Mouse (Mus musculus) left cerebral cortex, adult 8-10 months (tissue): ENCODE data around the gene Trim41. TPM values are rescaled to one million over a fixed set of nuclear protein-coding genes. Genes with fewer than 3 reads are reported as not detected.
A peak's percentile ranks its signal among the peaks of the same experiment; 100 is the strongest.
"Not testable (repeated sequence)": the region's sequence is repeated elsewhere in the genome, so short reads cannot be mapped to it uniquely, and the experiment has no call there.

ENCODE experiments used
- DNase-seq, 2 experiments: peaks; one replicate each; pipeline ENCODE4 v3.0.0; 2022; ENCODE audit warnings: low spot score in 2 of 2
- total RNA-seq, 4 experiments: library from RNA; stranded (reverse); gene quantifications; 2 replicates each; pipeline ENCODE4 v1.2.4; 2022

Gene Trim41
- total RNA-seq, 4 experiments from 2014 or later, result 57.7 to 65.7 (median 61.3) TPM

- no peak for DNase-seq
Observed at GRCm38 (mm10) chr11:48838181-48838797, 21.1 kb upstream of the Trim41 start.

DNA sequence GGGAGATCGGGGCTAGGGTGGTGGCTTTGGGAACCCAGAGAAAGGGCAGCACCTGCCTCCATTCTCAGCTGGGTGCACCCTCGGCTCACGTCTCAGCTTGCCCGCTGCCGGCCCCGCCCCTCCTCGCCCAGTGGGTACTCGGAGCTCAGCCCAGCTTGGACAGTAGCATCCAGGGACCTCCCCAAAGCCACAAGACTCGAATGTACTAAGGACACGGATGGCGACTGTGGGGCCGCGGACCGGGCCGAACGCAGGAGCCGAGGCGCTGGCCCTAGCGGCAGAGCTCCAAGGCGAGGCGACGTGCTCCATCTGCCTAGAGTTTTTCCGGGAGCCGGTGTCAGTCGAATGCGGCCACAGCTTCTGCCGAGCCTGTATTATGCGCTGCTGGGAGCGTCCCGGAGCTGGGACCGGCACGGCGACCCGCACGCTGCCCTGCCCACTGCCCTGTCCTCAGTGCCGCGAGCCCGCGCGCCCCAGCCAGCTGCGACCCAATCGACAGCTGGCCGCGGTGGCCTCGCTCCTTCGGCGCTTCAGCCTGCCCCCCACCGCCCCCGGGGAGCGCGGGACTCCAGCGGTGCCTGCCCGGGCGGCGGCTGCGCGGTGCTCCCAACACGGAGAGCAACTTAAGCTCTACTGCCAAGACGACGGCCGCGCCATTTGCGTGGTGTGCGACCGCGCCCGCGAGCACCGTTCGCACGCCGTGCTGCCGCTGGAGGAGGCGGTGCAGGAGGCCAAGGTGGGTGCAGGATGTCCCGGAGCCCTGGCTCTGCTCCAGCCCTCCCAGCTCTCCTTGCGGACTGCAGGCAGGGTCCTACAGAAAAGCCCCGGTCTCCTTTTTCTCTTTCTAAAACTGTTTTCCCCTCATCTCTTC, 20.4 kb upstream of the Trim41 start:
- DNase-seq, result peak; percentile 36 to 43

DNA sequence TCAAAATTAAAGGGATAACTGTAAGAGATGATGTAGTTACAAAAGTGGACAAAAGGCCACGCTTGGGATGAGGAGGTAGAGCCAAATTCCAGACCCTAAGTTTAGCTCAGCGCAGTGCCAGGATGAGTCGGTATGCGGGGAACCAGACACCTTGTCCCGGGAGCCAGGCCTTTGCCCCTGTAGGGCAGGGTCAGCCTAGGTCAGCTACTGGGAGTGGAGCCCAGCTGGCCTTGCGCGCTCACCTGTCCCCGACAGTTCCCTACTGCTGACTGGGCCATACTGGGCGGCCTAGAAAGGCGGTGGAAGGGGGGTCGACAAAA, 19.8 kb upstream of the Trim41 start:
- no peak for DNase-seq

DNA sequence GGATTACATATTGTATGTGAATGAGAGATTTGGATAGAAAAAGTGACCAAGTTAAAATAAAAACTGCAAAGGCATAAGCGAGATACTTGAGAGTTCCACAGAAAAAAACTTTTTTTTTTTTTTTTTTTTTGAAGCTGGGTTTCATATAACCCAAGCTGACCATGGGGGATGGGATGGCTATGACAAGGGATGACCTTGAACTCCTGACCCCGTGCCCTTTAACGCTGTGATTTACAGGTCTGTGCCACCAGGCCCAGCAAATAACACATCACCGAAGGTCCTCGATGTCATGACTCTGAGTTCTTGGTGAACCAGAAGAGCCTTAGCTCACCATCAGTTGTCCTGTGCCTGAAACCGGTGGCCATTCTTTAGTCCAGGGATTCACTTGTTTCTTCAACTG, 18.8 kb upstream of the Trim41 start:
- no peak for DNase-seq

DNA sequence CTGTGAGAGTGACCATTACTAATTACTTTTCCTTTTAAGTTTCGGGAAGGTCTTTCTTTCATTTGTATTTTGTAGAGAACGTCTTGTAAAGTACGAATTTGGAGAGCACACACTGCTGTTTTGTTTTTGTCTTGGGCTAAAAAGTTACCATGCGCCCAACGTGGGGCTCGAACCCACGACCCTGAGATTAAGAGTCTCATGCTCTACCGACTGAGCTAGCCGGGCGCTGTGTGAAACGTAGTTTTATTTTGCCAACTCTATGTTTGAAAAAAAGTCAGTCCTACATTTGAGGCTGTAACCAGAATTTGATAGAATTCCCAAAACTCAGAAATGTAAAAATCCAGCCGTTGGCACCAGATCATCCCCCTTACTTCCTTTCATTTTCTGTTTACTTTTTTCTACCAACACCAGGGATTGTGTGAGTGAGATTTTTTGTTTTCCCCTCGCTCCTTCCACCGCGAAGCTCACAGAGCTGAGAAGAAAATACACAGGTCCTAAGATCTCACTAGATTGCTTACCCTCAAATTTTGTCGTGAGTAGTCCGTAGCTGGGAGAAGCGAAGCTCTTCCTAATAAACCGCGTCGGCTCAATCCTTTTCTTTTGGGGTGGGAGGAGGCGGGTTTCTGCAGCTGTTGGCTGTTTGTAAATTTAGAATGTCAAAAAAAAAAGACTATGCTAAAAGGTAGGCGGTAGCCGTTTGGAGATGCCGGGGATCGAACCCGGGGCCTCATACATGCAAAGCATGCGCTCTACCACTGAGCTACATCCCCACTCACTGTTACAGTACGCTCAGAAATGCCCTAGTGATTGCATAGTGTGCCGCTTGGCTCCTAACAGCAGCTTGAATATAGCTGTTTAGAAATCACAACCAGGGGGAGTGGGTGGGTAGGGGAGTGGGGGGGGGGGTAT, 16.8 kb upstream of the Trim41 start:
- peak; percentile 81 to 98 for DNase-seq

- no peak for DNase-seq
Observed at GRCm38 (mm10) chr11:48833078-48833730, 16.1 kb upstream of the Trim41 start.

- DNase-seq, result no peak
Observed at GRCm38 (mm10) chr11:48831273-48831672, 14.1 kb upstream of the Trim41 start.

DNA sequence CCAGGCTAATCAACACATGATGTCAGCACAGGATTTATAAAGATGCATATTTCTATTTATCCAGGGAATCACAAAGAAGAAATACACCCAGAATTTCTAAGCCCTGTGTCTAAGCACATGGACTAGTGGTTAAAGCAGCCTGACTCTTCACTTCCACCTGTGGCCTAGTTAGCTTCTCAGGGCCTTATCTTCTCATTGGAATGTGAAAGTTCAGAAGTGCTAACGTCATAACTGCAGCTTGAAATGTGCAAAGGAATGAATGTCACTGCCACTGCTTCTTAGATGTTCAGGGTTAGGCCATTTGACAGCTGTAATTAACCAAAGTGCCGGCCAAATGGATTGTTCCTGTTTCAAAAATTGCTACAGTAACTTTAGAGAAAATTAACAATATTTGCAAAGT, 13.1 kb upstream of the Trim41 start:
- DNase-seq, result no peak

DNA sequence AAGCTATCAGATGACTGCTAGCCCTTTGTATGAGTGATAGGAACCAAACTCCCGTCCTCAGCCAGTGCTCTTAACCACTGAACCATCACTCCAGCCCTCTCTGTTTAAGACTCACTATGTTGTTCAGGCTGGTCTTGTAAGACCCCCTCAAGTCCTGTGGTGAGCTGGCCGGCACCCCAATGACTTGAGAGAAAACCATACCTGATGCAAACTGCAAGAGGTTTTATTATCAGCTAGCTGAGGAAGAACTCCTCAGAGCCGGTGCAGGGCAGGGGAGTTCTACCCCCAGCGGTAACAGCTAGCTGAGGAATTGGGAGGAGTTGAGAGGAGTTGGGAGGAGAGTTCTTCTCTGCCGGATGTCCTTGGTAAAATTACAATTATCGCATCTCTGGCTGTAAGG, 10.8 kb upstream of the Trim41 start:
- no peak for DNase-seq

DNA sequence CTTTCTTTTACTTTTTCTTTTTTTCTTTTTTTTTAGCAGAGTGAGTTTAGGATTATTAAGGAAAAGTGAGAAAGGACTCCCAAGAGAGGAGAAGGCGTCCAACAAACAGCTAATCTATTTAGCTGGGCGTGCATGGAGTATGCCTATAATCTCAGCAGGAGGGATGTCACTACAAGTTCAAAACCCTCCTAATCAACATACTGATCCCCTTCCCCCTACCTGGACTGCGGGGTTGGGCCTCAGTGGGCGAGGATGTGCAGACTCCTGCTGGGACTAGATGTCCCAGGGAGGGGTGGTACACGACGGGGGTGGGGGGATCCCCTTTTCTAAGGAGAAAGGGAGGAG, 9.6 kb upstream of the Trim41 start:
- no peak for DNase-seq

DNA sequence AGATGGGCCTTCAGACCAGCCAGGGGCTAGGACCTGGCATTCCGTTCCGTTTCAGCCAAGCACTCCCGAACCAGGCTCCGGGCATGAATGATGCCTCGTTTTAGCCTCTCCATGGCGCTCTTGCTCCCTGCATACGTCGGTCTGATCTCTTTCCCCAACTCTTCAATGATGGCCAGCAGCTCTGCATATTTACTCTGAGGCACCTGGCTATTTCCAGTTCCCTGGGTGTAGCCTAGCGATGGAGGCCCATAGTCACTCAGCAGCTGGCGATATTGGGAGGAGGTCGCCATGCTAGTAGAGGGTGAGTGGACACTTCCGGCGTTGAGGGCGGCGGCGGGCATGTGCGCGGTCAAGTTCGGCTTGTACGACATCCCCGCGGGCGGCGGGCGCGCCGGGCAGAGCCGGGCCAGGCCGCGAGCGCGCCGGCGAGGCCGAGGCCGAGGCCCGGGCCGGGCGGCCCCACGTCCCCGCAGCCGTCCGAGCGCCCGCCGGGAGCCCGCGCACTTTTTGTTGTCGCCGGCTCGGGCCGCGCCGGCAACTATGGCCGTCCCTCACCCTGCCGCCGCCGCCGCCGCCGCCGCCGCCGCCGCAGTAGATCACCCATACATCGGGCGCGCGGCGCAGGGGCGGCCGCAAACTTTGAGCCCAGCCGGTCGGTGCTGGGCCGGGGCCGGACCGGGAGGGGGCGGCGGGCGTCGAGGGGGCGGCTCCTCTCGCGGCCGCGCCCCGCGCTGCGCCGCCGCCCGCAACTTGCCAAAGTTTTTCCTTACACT, 9.0 kb upstream of the Trim41 start, which contains the start of the genes Trim7 and Gm12184:
Gene Trim7, plus strand, starts transcription at position 162 of the 773 bp plus-strand sequence.
Gene Gm12184, minus strand, starts transcription at position 677 of the 773 bp plus-strand sequence.
- not testable (repeated sequence) for DNase-seq

- DNase-seq, result no peak
Observed at GRCm38 (mm10) chr11:48824311-48824830, 7.2 kb upstream of the Trim41 start.

GRCm38 (mm10) chr11:48823536-48823972, 6.4 kb upstream of the Trim41 start:
- DNase-seq, result peak in 1 of 2 experiments; percentile 67

GRCm38 (mm10) chr11:48822768-48823512, 5.8 kb upstream of the Trim41 start:
- DNase-seq, result no peak

DNA sequence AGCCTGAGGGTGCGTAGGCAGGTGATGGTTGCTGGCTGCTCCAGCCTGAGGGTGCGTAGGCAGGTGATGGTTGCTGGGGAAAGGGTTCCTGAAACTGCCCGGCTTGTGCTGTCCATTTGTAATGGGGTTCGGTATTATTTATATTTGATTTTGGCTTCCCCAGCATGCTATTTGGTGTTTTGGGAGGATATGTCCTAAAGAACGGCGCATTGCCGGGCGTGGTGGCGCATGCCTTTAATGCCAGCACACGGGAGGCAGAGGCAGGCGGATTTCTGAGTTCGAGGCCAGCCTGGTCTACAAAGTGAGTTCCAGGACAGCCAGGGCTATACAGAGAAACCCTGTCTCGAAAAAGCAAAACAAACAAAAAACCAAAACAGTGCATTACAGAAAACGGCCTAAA, 4.1 kb upstream of the Trim41 start:
- DNase-seq, result not testable (repeated sequence)

- no peak for DNase-seq
Observed at GRCm38 (mm10) chr11:48820308-48820674, 3.1 kb upstream of the Trim41 start.

DNA sequence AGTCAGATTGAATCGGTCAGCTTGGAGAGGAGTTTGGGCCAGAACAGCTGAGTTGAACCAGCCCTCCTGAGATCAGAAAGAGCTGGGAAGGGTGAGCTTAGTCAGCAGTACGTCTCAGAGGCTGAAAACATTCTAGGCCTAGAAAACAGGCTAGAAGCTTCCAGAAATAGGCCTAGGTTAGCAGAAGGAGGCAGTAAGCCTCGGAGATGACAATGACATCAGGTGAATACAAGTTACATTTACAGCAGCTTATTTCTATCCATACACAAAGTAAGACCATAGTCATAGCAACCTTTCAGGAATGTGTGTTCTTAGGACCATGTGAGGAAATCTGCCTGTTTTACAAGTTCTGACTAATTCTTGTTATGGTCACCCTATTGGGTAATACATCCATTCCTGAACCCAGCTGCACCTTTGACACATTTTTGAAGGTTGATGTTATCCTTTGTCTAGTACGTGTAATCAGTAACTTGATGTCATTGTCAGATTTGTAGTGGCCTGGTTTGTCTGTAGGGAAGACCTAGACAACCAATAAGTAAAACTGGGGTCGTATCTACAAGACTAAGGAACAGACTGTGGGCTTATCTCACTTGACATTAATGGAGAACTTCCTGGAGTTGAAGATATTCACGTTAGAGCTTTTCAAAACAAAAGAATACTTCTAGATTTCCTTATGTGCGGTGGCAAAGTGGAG, 2.6 kb upstream of the Trim41 start:
- no peak for DNase-seq

DNA sequence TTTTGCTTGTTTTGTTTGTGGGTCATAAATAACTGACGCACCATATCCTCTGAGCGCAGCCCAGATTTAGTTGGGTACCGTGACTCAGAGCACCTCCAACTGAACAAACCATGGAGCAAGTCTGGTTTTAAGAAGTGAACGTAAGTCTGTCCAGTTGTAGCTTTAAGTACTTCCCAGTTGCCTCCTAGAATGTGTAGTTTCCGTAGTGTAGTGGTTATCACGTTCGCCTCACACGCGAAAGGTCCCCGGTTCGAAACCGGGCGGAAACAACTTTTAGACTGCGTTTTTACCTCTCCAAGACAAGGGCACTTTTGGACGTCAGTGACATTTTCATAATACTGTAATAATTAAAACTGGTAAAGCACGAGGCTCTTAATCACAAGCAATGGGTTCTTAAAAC, 1.2 kb upstream of the Trim41 start:
- DNase-seq, result peak; percentile 70 to 78

- DNase-seq, result no peak
Observed at GRCm38 (mm10) chr11:48817794-48818193, 641 bp upstream of the Trim41 start.
